Mouse (Mus musculus) thymus, adult 2 months (tissue): Measurements from ENCODE around the gene Cpeb1. TPM values are rescaled to one million over a fixed set of nuclear protein-coding genes. Genes with fewer than 3 reads are reported as not detected.

Experiments
- DNase-seq: peaks from one replicate; pipeline ENCODE4 v3.0.0; 2021
- H3K27ac ChIP-seq: fragments of 200-500 bp; 2 replicates; pipeline ENCODE4 v1.5.1; 2012; ENCODE audit warnings: low read length, control low read depth; ENCODE audit not compliant: control insufficient read depth, insufficient read depth
- H3K27me3 ChIP-seq: fragments of 200-500 bp; 2 replicates; pipeline ENCODE4 v1.6.1; 2012; ENCODE audit warnings: mild to moderate bottlenecking, low read length, moderate library complexity, mixed read lengths; ENCODE audit not compliant: control insufficient read depth, insufficient read depth
- H3K36me3 ChIP-seq: fragments of 200-500 bp; 2 replicates; pipeline ENCODE4 v1.6.1; 2012; ENCODE audit warnings: mild to moderate bottlenecking, low read length, moderate library complexity; ENCODE audit not compliant: control insufficient read depth, insufficient read depth
- H3K4me1 ChIP-seq: fragments of 200-500 bp; replicated peaks from 2 replicates; pipeline ENCODE4 v1.6.1; 2012; ENCODE audit warnings: low read length; ENCODE audit not compliant: control insufficient read depth, insufficient read depth
- H3K4me3 ChIP-seq: fragments of 200-500 bp; 2 replicates; pipeline ENCODE4 v1.5.1; 2012; ENCODE audit warnings: mild to moderate bottlenecking, low read length, control low read depth, moderate library complexity; ENCODE audit not compliant: control insufficient read depth, insufficient read depth
- CTCF ChIP-seq: fragments of 200-500 bp; IDR thresholded peaks from 2 replicates; pipeline ENCODE4 v1.5.1; 2012; ENCODE audit warnings: mild to moderate bottlenecking, control low read depth, low read length, moderate library complexity, borderline replicate concordance; ENCODE audit not compliant: control insufficient read depth, poor library complexity, insufficient read depth; ENCODE audit errors: extremely low read depth
- POLR2A ChIP-seq: fragments of 200-500 bp; IDR thresholded peaks from 2 replicates; pipeline ENCODE4 v1.6.1; 2012; ENCODE audit warnings: mild to moderate bottlenecking, low read length, control low read depth, moderate library complexity; ENCODE audit not compliant: control insufficient read depth, poor library complexity, insufficient read depth; ENCODE audit errors: extremely low read depth
- WGBS: fragments of 180-500 bp; shearing (Covaris S2); methylation state at CpG from one replicate; pipeline ENCODE4 v1.1.7; 2018; 5-methylcytosine and 5-hydroxymethylcytosine counted together
- polyA plus RNA-seq: library from polyadenylated mRNA; depleted of rRNA; stranded (reverse); fragments of >200 nt; gene quantifications from 2 replicates; pipeline ENCODE4 v1.2.3, GENCODE M21; 2012; rRNA removed

Cpeb1 gene
- polyA plus RNA-seq: 8.8 and 13.5 TPM in 2 replicates

- peaks cover 14% of the 10 kb centered on the region for H3K27me3 ChIP-seq
- H3K4me3 ChIP-seq: peak within 1 kb of the TSS; percentile 15
- 9% methylated on average over 28 of the region's 28 CpGs for WGBS
- no peaks in the 10 kb centered on the region for H3K36me3 ChIP-seq
- TF ChIP-seq POLR2A: no peak
- peaks cover 6% of the 10 kb centered on the region for H3K4me1 ChIP-seq
- no peak within 1 kb of the TSS for H3K27ac ChIP-seq
- DNase-seq: no peak
These were observed at the start of gene Cpeb1 for GRCm38 (mm10) chr7:81455155-81455651. Gene Cpeb1, minus strand, starts transcription at chr7:81455465.

DNA sequence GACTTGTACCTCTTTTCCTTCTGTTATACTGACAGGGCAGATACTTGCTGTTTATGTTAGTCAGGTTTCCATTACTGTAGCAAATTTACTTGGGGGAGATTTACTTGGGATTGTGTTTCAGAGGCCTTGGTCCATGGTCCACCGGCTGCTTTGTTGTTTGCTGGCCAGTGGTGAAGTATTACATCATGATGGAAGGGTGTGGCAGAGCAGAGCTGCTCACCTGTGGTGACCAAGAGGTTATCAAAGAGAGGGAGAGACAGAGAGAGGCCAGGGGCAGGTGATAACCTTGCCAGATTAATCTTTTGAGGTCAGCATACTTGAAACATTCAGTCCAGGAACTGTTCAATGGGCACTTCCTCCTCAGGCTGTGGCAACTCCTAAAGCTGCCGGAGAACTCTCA lies 45.8 kb upstream of the Cpeb1 start:
- WGBS: 72% methylated on average over 2 of the region's 2 CpGs
- DNase-seq: no peak

GRCm38 (mm10) chr7:81498181-81498580 lies 42.9 kb upstream of the Cpeb1 start, which contains the start of gene BC048679:
Gene BC048679, minus strand, starts transcription at chr7:81498281.
- H3K36me3 ChIP-seq: no peaks in the 10 kb centered on the region
- TF ChIP-seq CTCF: no peak
- TF ChIP-seq POLR2A: no peak
- no peak within 1 kb of the TSS for H3K27ac ChIP-seq
- H3K27me3 ChIP-seq: peaks cover 5% of the 10 kb centered on the region; the same call in 1 of the 2 replicates
- no peaks in the 10 kb centered on the region; the same call in 1 of the 2 replicates for H3K4me1 ChIP-seq
- WGBS: 69% methylated on average over 7 of the region's 7 CpGs
- H3K4me3 ChIP-seq: no peak within 1 kb of the TSS
- DNase-seq: no peak

More for the DNA sequence above, 45.8 kb upstream of the Cpeb1 start:
- H3K4me1 ChIP-seq: no peaks in the 10 kb centered on the region
- H3K36me3 ChIP-seq: no peaks in the 10 kb centered on the region
- H3K27ac ChIP-seq: no peak overlapping the region
- no peak overlapping the region for H3K4me3 ChIP-seq
- TF ChIP-seq POLR2A (no peak), CTCF (no peak)
- no peaks in the 10 kb centered on the region for H3K27me3 ChIP-seq

DNA sequence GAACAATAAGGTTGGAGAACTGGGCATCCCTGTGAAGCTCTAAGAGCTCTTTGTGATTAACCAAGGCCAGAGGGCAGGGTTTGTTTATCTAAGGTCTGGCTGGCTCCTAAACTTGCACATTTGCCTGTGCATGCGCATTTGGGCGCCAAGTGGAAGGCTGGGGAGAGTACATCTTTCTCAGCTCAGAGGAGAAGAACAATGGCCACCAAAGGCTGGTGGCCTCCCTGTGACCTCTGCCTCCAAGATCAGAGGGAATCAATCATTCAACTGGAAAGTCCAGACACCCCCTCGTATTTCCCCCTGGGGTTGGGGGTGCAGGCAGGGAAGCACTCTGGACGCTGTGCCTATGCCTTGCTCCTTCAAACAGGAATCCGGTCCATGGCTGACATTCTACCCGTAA lies 41.9 kb upstream of the Cpeb1 start:
- Histone ChIP-seq H3K27me3 (peaks cover 5% of the 10 kb centered on the region; the same call in 1 of the 2 replicates), H3K36me3 (no peaks in the 10 kb centered on the region), H3K27ac (no peak overlapping the region), H3K4me1 (no peaks in the 10 kb centered on the region; the same call in 1 of the 2 replicates), H3K4me3 (no peak overlapping the region)
- TF ChIP-seq CTCF (no peak), POLR2A (no peak)
- DNase-seq: no peak
- 52% methylated on average over 6 of the region's 6 CpGs for WGBS

DNA sequence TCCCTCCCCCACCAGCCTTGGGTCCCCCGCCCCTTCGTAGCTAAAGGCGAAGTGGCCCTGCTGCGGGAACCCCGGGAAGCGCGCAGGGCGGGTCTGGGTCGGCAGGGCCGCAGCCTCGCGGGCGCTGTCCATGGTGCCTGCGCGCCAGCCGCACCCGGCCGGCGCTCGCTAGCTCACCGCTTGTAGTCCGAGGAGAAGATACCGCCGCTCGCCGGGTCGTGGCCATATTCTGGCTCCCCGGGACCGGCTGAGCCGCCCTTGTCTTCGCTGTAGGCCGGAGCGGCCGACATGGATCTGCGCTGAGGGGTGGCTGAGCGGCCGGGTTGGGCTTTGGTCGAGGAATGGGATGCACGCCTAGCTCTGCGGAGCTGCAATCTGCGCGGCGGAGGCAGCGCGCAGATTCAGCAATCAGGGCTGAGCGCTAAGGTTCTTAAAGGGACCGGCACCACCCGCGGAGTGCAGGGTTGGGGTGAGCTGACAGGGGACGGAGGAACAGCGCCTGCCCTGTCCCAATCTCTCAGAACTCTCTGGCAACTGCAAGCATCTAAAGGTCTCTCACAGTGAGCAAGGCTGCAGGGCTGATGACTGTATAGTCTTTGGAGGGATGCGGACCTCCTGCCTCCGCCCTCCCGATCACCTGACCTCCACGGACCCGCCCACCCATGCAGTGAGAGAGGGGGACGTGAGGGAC lies 38.2 kb upstream of the Cpeb1 start, which contains the start of gene Ap3b2:
Ap3b2 (minus strand) TSS at position 595 of the 691 bp plus-strand sequence.
- H3K36me3 ChIP-seq: no peaks in the 10 kb centered on the region
- H3K4me1 ChIP-seq: no peaks in the 10 kb centered on the region; the same call in 1 of the 2 replicates
- no peak for TF ChIP-seq POLR2A
- TF ChIP-seq CTCF: no peak
- DNase-seq: peak; percentile 31
- 2% methylated on average over 57 of the region's 57 CpGs for WGBS
- no peak within 1 kb of the TSS for H3K27ac ChIP-seq
- H3K27me3 ChIP-seq: peaks cover 7% of the 10 kb centered on the region; the same call in 1 of the 2 replicates
- no peak within 1 kb of the TSS for H3K4me3 ChIP-seq

DNA sequence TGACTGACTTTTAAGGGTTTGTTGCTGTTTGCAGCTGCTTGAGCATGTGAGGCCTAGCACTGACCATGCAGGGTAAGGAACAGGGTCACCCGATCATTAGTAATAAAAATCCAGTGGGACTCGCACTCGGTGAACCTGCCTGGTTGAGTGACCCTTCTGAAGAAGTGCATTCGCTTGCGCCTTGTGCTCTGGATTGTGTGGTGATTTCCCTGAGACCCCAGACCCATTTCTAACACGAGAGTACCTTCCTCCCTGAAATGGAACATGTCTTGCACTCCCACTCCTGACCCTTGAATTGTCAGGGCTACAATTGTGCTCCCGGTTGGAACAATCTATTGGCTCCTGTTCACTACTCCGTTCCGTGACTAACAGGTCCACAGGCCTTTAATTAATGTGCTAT lies 37.4 kb upstream of the Cpeb1 start:
- WGBS: 68% methylated on average over 9 of the region's 9 CpGs
- Histone ChIP-seq H3K27ac (no peak overlapping the region), H3K27me3 (peaks cover 7% of the 10 kb centered on the region; the same call in 1 of the 2 replicates), H3K4me3 (no peak overlapping the region), H3K4me1 (no peaks in the 10 kb centered on the region; the same call in 1 of the 2 replicates), H3K36me3 (no peaks in the 10 kb centered on the region)
- no peak for TF ChIP-seq CTCF
- TF ChIP-seq POLR2A: no peak
- no peak for DNase-seq
